Mouse (Mus musculus): ENCODE data around the gene Nabp2. TPM values are rescaled to one million over a fixed set of nuclear protein-coding genes. Genes with fewer than 3 reads are reported as not detected.
A peak's percentile ranks its signal among the peaks of the same experiment; 100 is the strongest.

Nabp2 gene
- polyA plus RNA-seq, 1 experiment, result 82.9 TPM

DNA sequence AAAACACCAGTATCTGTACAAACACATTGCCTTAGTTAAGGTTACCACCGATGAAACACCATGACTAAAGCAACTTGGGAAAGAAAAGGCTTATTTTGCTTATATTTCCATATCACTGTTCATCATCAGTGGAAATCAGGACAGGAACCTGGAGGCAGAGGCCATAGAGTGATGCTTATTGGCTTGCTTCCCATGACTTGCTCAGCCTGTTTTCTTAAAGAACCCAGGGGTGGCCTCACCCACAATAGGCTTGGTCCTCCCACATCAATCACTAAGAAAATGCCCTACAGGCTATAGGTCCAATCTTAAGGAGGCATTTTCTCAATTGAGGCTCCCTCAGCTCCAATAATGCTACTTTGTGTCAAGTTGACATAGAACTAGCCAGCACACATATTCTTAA lies 31.4 kb upstream of the Nabp2 start:
- TF ChIP-seq POLR2A (IDR thresholded peaks at IDR 0.05; ENCODE audit: insufficient read depth, low read length) (no peak), CTCF (IDR thresholded peaks at IDR 0.05; ENCODE audit: low read depth, low read length) (no peak), EP300 (IDR thresholded peaks at IDR 0.05; ENCODE audit: insufficient read depth, low read depth, low read length) (no peak)
- Histone ChIP-seq H3K27ac (ENCODE audit: insufficient read depth, low read length) (no peak overlapping the region), H3K9ac (ENCODE audit: low read depth, poor library complexity, severe bottlenecking) (no peak overlapping the region), H3K27me3 (ENCODE audit: control insufficient read depth, insufficient read depth, low read length, poor library complexity, severe bottlenecking) (no peaks in the 10 kb centered on the region), H3K4me3 (ENCODE audit: low read depth, low read length) (no peak overlapping the region), H3K9me3 (replicated peaks; ENCODE audit: control insufficient read depth, insufficient read depth, low read length, poor library complexity, severe bottlenecking) (no peaks in the 10 kb centered on the region), H3K36me3 (ENCODE audit: control insufficient read depth, insufficient read depth, low read length, poor library complexity, severe bottlenecking) (peaks cover 4% of the 10 kb centered on the region; the same call in 1 of the 2 replicates), H3K4me1 (ENCODE audit: control insufficient read depth, insufficient read depth, low read length) (peaks cover 2% of the 10 kb centered on the region)

DNA sequence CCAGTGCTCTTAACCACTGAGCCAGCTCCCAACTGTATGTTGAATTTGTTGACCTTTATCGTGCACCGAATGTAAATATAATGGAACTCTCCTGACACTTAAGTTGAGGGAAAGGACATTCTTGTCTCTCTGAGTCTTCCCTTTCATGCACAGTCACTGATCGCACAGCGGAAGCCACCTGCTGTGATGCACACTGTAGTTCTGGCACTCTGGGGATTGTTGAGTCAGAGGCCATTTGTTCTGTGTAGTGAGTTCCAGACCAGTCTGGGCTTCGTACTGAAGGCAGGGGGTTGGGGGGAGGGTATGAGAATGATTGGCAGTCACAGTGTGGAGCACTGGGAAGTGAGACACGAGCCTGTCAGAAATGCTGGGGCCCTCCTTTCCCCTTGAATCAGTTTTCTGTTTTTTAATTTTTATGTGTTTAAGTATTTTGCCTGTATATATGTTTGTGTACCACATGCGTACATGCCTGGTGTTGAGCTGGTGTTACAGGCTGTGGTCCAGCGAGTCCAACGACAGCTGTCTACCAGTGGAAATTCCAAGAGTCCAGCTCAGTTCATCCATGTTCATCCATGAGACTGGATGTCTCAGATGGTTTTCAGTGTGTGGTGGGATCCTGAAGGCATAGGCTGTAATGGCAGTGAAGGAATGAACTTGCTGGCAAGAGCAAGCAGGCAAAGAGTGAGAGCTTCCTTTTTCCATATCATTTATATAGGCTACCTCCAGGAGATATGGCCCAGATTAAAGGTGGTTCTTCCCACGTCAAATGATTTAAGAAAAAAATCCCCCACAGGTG lies 30.2 kb upstream of the Nabp2 start:
- Histone ChIP-seq H3K27ac (ENCODE audit: insufficient read depth, low read length) (peak overlapping the region; percentile 36; the same call in 1 of the 2 replicates), H3K9ac (ENCODE audit: low read depth, poor library complexity, severe bottlenecking) (no peak overlapping the region), H3K36me3 (ENCODE audit: control insufficient read depth, insufficient read depth, low read length, poor library complexity, severe bottlenecking) (peaks cover 10% of the 10 kb centered on the region; the same call in 1 of the 2 replicates), H3K4me3 (ENCODE audit: low read depth, low read length) (no peak overlapping the region), H3K9me3 (replicated peaks; ENCODE audit: control insufficient read depth, insufficient read depth, low read length, poor library complexity, severe bottlenecking) (no peaks in the 10 kb centered on the region), H3K4me1 (ENCODE audit: control insufficient read depth, insufficient read depth, low read length) (peaks cover 2% of the 10 kb centered on the region), H3K27me3 (ENCODE audit: control insufficient read depth, insufficient read depth, low read length, poor library complexity, severe bottlenecking) (no peaks in the 10 kb centered on the region)
- no peak for TF ChIP-seq POLR2A (IDR thresholded peaks at IDR 0.05; ENCODE audit: insufficient read depth, low read length)
- 0 out of 2 replicates have a peak, but pooled peaks have one; percentile 30 for TF ChIP-seq EP300 (IDR thresholded peaks at IDR 0.05; ENCODE audit: insufficient read depth, low read depth, low read length)
- TF ChIP-seq CTCF (IDR thresholded peaks at IDR 0.05; ENCODE audit: low read depth, low read length), result no peak

DNA sequence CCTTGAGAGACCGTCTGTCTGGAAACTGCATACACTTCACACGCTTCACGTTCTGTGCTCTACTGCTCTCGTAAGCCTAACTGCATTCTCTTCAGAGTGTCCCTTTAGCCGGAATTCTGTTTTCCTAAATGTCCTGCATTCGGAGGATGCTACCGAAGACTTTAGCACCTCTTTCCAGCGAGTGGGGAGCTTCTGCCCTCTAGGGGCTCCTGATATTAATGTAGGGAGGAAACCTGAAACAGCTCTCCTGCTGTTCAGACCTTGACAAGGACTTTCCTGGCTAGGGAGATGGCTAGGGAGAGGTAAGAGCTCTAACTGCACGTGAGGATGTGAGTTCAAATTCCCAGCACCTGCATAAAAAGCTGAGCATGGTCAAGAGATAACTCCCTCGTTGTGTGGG lies 29.1 kb upstream of the Nabp2 start:
- Histone ChIP-seq H3K27me3 (ENCODE audit: control insufficient read depth, insufficient read depth, low read length, poor library complexity, severe bottlenecking) (no peaks in the 10 kb centered on the region), H3K9ac (ENCODE audit: low read depth, poor library complexity, severe bottlenecking) (no peak overlapping the region), H3K27ac (ENCODE audit: insufficient read depth, low read length) (no peak overlapping the region), H3K9me3 (replicated peaks; ENCODE audit: control insufficient read depth, insufficient read depth, low read length, poor library complexity, severe bottlenecking) (no peaks in the 10 kb centered on the region), H3K36me3 (ENCODE audit: control insufficient read depth, insufficient read depth, low read length, poor library complexity, severe bottlenecking) (peaks cover 20% of the 10 kb centered on the region), H3K4me3 (ENCODE audit: low read depth, low read length) (no peak overlapping the region), H3K4me1 (ENCODE audit: control insufficient read depth, insufficient read depth, low read length) (peaks cover 2% of the 10 kb centered on the region)
- TF ChIP-seq CTCF (IDR thresholded peaks at IDR 0.05; ENCODE audit: low read depth, low read length) (peak; percentile 25), EP300 (IDR thresholded peaks at IDR 0.05; ENCODE audit: insufficient read depth, low read depth, low read length) (no peak), POLR2A (IDR thresholded peaks at IDR 0.05; ENCODE audit: insufficient read depth, low read length) (no peak)

DNA sequence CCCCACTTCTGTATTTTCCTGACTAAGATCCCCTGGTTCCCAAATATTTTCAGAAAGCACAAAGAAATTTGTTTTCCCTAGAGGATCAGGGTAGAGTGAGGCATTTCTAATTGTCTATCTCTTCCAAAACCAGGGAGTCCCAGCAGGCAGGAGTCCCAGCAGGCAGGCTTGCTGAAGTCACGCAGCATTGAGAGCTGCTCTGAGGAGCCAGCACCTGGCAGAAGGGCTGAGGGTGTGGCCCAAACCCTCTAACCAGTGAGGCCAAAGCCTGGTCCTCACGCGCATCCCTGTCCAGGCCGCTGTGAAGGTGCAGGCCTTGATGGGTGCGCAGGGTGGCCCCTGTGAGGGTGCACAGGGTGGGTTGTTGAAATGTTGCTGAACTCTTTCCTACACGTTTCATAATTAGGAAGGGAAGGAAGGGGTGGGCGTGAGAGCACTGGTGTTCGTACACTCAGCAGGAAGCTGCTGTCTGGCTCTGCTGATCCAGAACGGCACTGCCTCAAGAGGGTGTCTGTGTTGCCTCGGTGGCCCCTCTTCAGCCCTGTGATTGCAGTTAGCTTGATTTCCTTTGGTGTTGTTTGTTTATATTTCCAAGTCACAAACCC lies 27.5 kb upstream of the Nabp2 start:
- TF ChIP-seq EP300 (IDR thresholded peaks at IDR 0.05; ENCODE audit: insufficient read depth, low read depth, low read length) (no peak), POLR2A (IDR thresholded peaks at IDR 0.05; ENCODE audit: insufficient read depth, low read length) (no peak), CTCF (IDR thresholded peaks at IDR 0.05; ENCODE audit: low read depth, low read length) (no peak)
- Histone ChIP-seq H3K36me3 (ENCODE audit: control insufficient read depth, insufficient read depth, low read length, poor library complexity, severe bottlenecking) (peaks cover 21% of the 10 kb centered on the region), H3K27me3 (ENCODE audit: control insufficient read depth, insufficient read depth, low read length, poor library complexity, severe bottlenecking) (no peaks in the 10 kb centered on the region), H3K4me1 (ENCODE audit: control insufficient read depth, insufficient read depth, low read length) (peaks cover 2% of the 10 kb centered on the region), H3K27ac (ENCODE audit: insufficient read depth, low read length) (no peak overlapping the region), H3K9me3 (replicated peaks; ENCODE audit: control insufficient read depth, insufficient read depth, low read length, poor library complexity, severe bottlenecking) (no peaks in the 10 kb centered on the region), H3K9ac (ENCODE audit: low read depth, poor library complexity, severe bottlenecking) (no peak overlapping the region), H3K4me3 (ENCODE audit: low read depth, low read length) (no peak overlapping the region)

DNA sequence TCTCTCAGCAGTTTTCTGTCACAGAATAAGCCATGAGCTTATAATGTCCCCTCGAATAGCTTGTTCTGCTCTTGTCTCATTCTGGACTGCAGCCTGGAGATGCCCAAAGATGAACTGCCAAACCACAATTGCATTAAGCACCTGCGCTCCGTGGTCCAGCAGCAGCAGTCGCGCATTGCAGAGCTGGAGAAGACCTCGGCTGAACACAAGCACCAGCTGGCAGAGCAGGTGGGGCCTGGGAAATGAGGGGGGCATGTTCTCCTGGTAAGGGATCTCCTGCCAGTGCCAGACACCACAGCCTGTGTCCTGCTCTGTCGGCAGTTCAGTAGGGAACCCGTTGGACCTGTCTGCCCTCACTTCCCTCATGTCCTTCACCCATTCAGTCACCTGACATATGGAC lies 25.1 kb upstream of the Nabp2 start:
- Histone ChIP-seq H3K4me3 (ENCODE audit: low read depth, low read length) (no peak overlapping the region), H3K4me1 (ENCODE audit: control insufficient read depth, insufficient read depth, low read length) (no peaks in the 10 kb centered on the region), H3K36me3 (ENCODE audit: control insufficient read depth, insufficient read depth, low read length, poor library complexity, severe bottlenecking) (peaks cover 21% of the 10 kb centered on the region), H3K27me3 (ENCODE audit: control insufficient read depth, insufficient read depth, low read length, poor library complexity, severe bottlenecking) (no peaks in the 10 kb centered on the region), H3K9ac (ENCODE audit: low read depth, poor library complexity, severe bottlenecking) (no peak overlapping the region), H3K9me3 (replicated peaks; ENCODE audit: control insufficient read depth, insufficient read depth, low read length, poor library complexity, severe bottlenecking) (no peaks in the 10 kb centered on the region), H3K27ac (ENCODE audit: insufficient read depth, low read length) (no peak overlapping the region)
- TF ChIP-seq POLR2A (IDR thresholded peaks at IDR 0.05; ENCODE audit: insufficient read depth, low read length) (no peak), CTCF (IDR thresholded peaks at IDR 0.05; ENCODE audit: low read depth, low read length) (no peak), EP300 (IDR thresholded peaks at IDR 0.05; ENCODE audit: insufficient read depth, low read depth, low read length) (no peak)

DNA sequence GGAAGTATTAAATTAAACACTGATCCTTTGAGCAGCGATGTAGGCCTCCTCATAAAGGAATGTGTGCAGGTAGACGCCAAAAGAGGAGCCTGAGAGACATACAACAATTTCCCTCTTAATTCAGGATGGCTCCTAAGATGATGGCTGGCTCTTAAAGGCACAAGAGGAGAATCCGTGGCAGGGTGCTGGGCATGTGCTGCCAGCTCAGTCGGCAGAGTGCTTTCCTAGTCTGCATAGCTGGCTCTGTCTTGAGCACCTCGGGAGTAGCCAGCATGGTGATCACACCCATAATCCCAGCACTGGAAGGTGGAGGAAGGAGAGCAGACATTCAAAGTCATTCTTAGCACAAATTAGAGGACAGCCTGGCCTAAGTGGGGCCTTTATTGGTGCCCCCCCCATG lies 24.6 kb upstream of the Nabp2 start:
- H3K27me3 ChIP-seq (ENCODE audit: control insufficient read depth, insufficient read depth, low read length, poor library complexity, severe bottlenecking), result no peaks in the 10 kb centered on the region
- H3K9me3 ChIP-seq (replicated peaks; ENCODE audit: control insufficient read depth, insufficient read depth, low read length, poor library complexity, severe bottlenecking), result no peaks in the 10 kb centered on the region
- H3K4me3 ChIP-seq (ENCODE audit: low read depth, low read length), result no peak overlapping the region
- H3K36me3 ChIP-seq (ENCODE audit: control insufficient read depth, insufficient read depth, low read length, poor library complexity, severe bottlenecking), result peaks cover 21% of the 10 kb centered on the region
- no peak overlapping the region for H3K27ac ChIP-seq (ENCODE audit: insufficient read depth, low read length)
- no peak for TF ChIP-seq POLR2A (IDR thresholded peaks at IDR 0.05; ENCODE audit: insufficient read depth, low read length)
- no peak for TF ChIP-seq CTCF (IDR thresholded peaks at IDR 0.05; ENCODE audit: low read depth, low read length)
- no peak for TF ChIP-seq EP300 (IDR thresholded peaks at IDR 0.05; ENCODE audit: insufficient read depth, low read depth, low read length)
- no peak overlapping the region for H3K9ac ChIP-seq (ENCODE audit: low read depth, poor library complexity, severe bottlenecking)
- H3K4me1 ChIP-seq (ENCODE audit: control insufficient read depth, insufficient read depth, low read length), result no peaks in the 10 kb centered on the region
